Mouse (Mus musculus): Measurements from ENCODE around the gene Slit3. TPM values are rescaled to one million over a fixed set of nuclear protein-coding genes. Genes with fewer than 3 reads are reported as not detected.
A peak's percentile ranks its signal among the peaks of the same experiment; 100 is the strongest.

Gene Slit3
- polyA plus RNA-seq, 1 experiment from 2014 or later: 7.4 TPM

GRCm38 (mm10) chr11:35196777-35197176, 75.8 kb downstream of the Slit3 start:
- no peak overlapping the region for H3K4me3 ChIP-seq (ENCODE audit: low read depth, low read length)
- ATAC-seq (replicated peaks; ENCODE audit: low FRiP score) (no peak), DNase-seq (ENCODE audit: low spot score) (no peak)
- no peaks in the 10 kb centered on the region for H3K27me3 ChIP-seq (ENCODE audit: control insufficient read depth, insufficient read depth, low read length)
- WGBS: 93% methylated on average over 7 of the region's 7 CpGs
- no peak overlapping the region for H3K4me2 ChIP-seq (ENCODE audit: low read depth, low read length, severe bottlenecking)
- H3K9ac ChIP-seq (ENCODE audit: low read length): no peak overlapping the region
- no peaks in the 10 kb centered on the region for H3K9me3 ChIP-seq (ENCODE audit: control insufficient read depth, low read length)
- H3K4me1 ChIP-seq (replicated peaks; ENCODE audit: control insufficient read depth, insufficient read depth, low read length): no peaks in the 10 kb centered on the region
- H3K36me3 ChIP-seq (ENCODE audit: control insufficient read depth, insufficient read depth, low read length): no peaks in the 10 kb centered on the region
- no peak overlapping the region for H3K27ac ChIP-seq (ENCODE audit: low read depth, low read length)

GRCm38 (mm10) chr11:35198537-35199088, 77.6 kb downstream of the Slit3 start:
- DNase-seq (ENCODE audit: low spot score) (no peak), ATAC-seq (replicated peaks; ENCODE audit: low FRiP score) (no peak)
- Histone ChIP-seq H3K9ac (ENCODE audit: low read length) (no peak overlapping the region), H3K27ac (ENCODE audit: low read depth, low read length) (no peak overlapping the region), H3K4me1 (replicated peaks; ENCODE audit: control insufficient read depth, insufficient read depth, low read length) (no peaks in the 10 kb centered on the region; the same call in 1 of the 2 replicates), H3K4me3 (ENCODE audit: low read depth, low read length) (no peak overlapping the region), H3K4me2 (ENCODE audit: low read depth, low read length, severe bottlenecking) (no peak overlapping the region), H3K9me3 (ENCODE audit: control insufficient read depth, low read length) (no peaks in the 10 kb centered on the region), H3K36me3 (ENCODE audit: control insufficient read depth, insufficient read depth, low read length) (no peaks in the 10 kb centered on the region), H3K27me3 (ENCODE audit: control insufficient read depth, insufficient read depth, low read length) (no peaks in the 10 kb centered on the region)
- WGBS: 94% methylated on average over 6 of the region's 6 CpGs

- H3K9ac ChIP-seq (ENCODE audit: low read length): no peak overlapping the region
- DNase-seq (ENCODE audit: low spot score) (no peak), ATAC-seq (replicated peaks; ENCODE audit: low FRiP score) (no peak)
- H3K9me3 ChIP-seq (ENCODE audit: control insufficient read depth, low read length): no peaks in the 10 kb centered on the region
- H3K27ac ChIP-seq (ENCODE audit: low read depth, low read length): no peak overlapping the region
- no peak overlapping the region for H3K4me3 ChIP-seq (ENCODE audit: low read depth, low read length)
- no peaks in the 10 kb centered on the region for H3K27me3 ChIP-seq (ENCODE audit: control insufficient read depth, insufficient read depth, low read length)
- no peak overlapping the region for H3K4me2 ChIP-seq (ENCODE audit: low read depth, low read length, severe bottlenecking)
- no peaks in the 10 kb centered on the region for H3K36me3 ChIP-seq (ENCODE audit: control insufficient read depth, insufficient read depth, low read length)
- peaks cover 3% of the 10 kb centered on the region; the same call in 1 of the 2 replicates for H3K4me1 ChIP-seq (replicated peaks; ENCODE audit: control insufficient read depth, insufficient read depth, low read length)
- 81% methylated on average over 5 of the region's 5 CpGs for WGBS
These were observed 81.3 kb downstream of the Slit3 start for GRCm38 (mm10) chr11:35202332-35202731.

- ATAC-seq (replicated peaks; ENCODE audit: low FRiP score): peak; percentile 51
- Histone ChIP-seq H3K4me3 (ENCODE audit: low read depth, low read length) (no peak overlapping the region), H3K27me3 (ENCODE audit: control insufficient read depth, insufficient read depth, low read length) (no peaks in the 10 kb centered on the region), H3K4me2 (ENCODE audit: low read depth, low read length, severe bottlenecking) (no peak overlapping the region), H3K27ac (ENCODE audit: low read depth, low read length) (no peak overlapping the region), H3K9me3 (ENCODE audit: control insufficient read depth, low read length) (no peaks in the 10 kb centered on the region), H3K9ac (ENCODE audit: low read length) (no peak overlapping the region), H3K4me1 (replicated peaks; ENCODE audit: control insufficient read depth, insufficient read depth, low read length) (peaks cover 3% of the 10 kb centered on the region; the same call in 1 of the 2 replicates), H3K36me3 (ENCODE audit: control insufficient read depth, insufficient read depth, low read length) (no peaks in the 10 kb centered on the region)
- DNase-seq (ENCODE audit: low spot score): no peak
- WGBS: 24% methylated on average over 10 of the region's 10 CpGs
These were observed 82.6 kb downstream of the Slit3 start for GRCm38 (mm10) chr11:35203673-35204072.

GRCm38 (mm10) chr11:35204084-35204483, 83.1 kb downstream of the Slit3 start:
- H3K4me1 ChIP-seq (replicated peaks; ENCODE audit: control insufficient read depth, insufficient read depth, low read length): peaks cover 3% of the 10 kb centered on the region; the same call in 1 of the 2 replicates
- peak; percentile 60; the same call in 1 of the 2 replicates for ATAC-seq (replicated peaks; ENCODE audit: low FRiP score)
- H3K4me2 ChIP-seq (ENCODE audit: low read depth, low read length, severe bottlenecking): no peak overlapping the region
- H3K9me3 ChIP-seq (ENCODE audit: control insufficient read depth, low read length): no peaks in the 10 kb centered on the region
- H3K9ac ChIP-seq (ENCODE audit: low read length): no peak overlapping the region
- no peak overlapping the region for H3K4me3 ChIP-seq (ENCODE audit: low read depth, low read length)
- no peak for DNase-seq (ENCODE audit: low spot score)
- 35% methylated on average over 9 of the region's 9 CpGs for WGBS
- no peaks in the 10 kb centered on the region for H3K36me3 ChIP-seq (ENCODE audit: control insufficient read depth, insufficient read depth, low read length)
- no peak overlapping the region for H3K27ac ChIP-seq (ENCODE audit: low read depth, low read length)
- H3K27me3 ChIP-seq (ENCODE audit: control insufficient read depth, insufficient read depth, low read length): no peaks in the 10 kb centered on the region

GRCm38 (mm10) chr11:35210728-35211682, 90.0 kb downstream of the Slit3 start:
- no peaks in the 10 kb centered on the region for H3K4me1 ChIP-seq (replicated peaks; ENCODE audit: control insufficient read depth, insufficient read depth, low read length)
- no peak overlapping the region for H3K4me3 ChIP-seq (ENCODE audit: low read depth, low read length)
- no peak overlapping the region for H3K4me2 ChIP-seq (ENCODE audit: low read depth, low read length, severe bottlenecking)
- no peak overlapping the region for H3K27ac ChIP-seq (ENCODE audit: low read depth, low read length)
- H3K9me3 ChIP-seq (ENCODE audit: control insufficient read depth, low read length): no peaks in the 10 kb centered on the region
- H3K9ac ChIP-seq (ENCODE audit: low read length): no peak overlapping the region
- DNase-seq (ENCODE audit: low spot score): peak; percentile 33
- WGBS: 79% methylated on average over 14 of the region's 14 CpGs
- H3K27me3 ChIP-seq (ENCODE audit: control insufficient read depth, insufficient read depth, low read length): no peaks in the 10 kb centered on the region
- no peak for ATAC-seq (replicated peaks; ENCODE audit: low FRiP score)
- H3K36me3 ChIP-seq (ENCODE audit: control insufficient read depth, insufficient read depth, low read length): no peaks in the 10 kb centered on the region

GRCm38 (mm10) chr11:35224025-35224424, 103.0 kb downstream of the Slit3 start:
- peak; percentile 83 for ATAC-seq (replicated peaks; ENCODE audit: low FRiP score)
- H3K27ac ChIP-seq (ENCODE audit: low read depth, low read length): no peak overlapping the region
- WGBS: 10% methylated on average over 4 of the region's 4 CpGs

GRCm38 (mm10) chr11:35231361-35232090, 110.5 kb downstream of the Slit3 start:
- Histone ChIP-seq H3K4me2 (ENCODE audit: low read depth, low read length, severe bottlenecking) (no peak overlapping the region), H3K36me3 (ENCODE audit: control insufficient read depth, insufficient read depth, low read length) (no peaks in the 10 kb centered on the region)
- ATAC-seq (replicated peaks; ENCODE audit: low FRiP score): no peak

More at GRCm38 (mm10) chr11:35224025-35224424, 103.0 kb downstream of the Slit3 start:
- DNase-seq (ENCODE audit: low spot score): no peak
- no peaks in the 10 kb centered on the region for H3K27me3 ChIP-seq (ENCODE audit: control insufficient read depth, insufficient read depth, low read length)
- H3K36me3 ChIP-seq (ENCODE audit: control insufficient read depth, insufficient read depth, low read length): no peaks in the 10 kb centered on the region
- no peaks in the 10 kb centered on the region; the same call in 1 of the 2 replicates for H3K4me1 ChIP-seq (replicated peaks; ENCODE audit: control insufficient read depth, insufficient read depth, low read length)
- no peak overlapping the region for H3K9ac ChIP-seq (ENCODE audit: low read length)
- no peaks in the 10 kb centered on the region for H3K9me3 ChIP-seq (ENCODE audit: control insufficient read depth, low read length)
- H3K4me2 ChIP-seq (ENCODE audit: low read depth, low read length, severe bottlenecking): no peak overlapping the region
- H3K4me3 ChIP-seq (ENCODE audit: low read depth, low read length): no peak overlapping the region

More at GRCm38 (mm10) chr11:35231361-35232090, 110.5 kb downstream of the Slit3 start:
- Histone ChIP-seq H3K9me3 (ENCODE audit: control insufficient read depth, low read length) (no peaks in the 10 kb centered on the region), H3K4me3 (ENCODE audit: low read depth, low read length) (no peak overlapping the region), H3K4me1 (replicated peaks; ENCODE audit: control insufficient read depth, insufficient read depth, low read length) (no peaks in the 10 kb centered on the region), H3K27me3 (ENCODE audit: control insufficient read depth, insufficient read depth, low read length) (no peaks in the 10 kb centered on the region), H3K27ac (ENCODE audit: low read depth, low read length) (no peak overlapping the region), H3K9ac (ENCODE audit: low read length) (no peak overlapping the region)
- 90% methylated on average over 10 of the region's 10 CpGs for WGBS
- DNase-seq (ENCODE audit: low spot score): no peak
